Mouse (Mus musculus) erythroblast, embryonic 14.5 days (primary cell): ENCODE results near the gene Klhl29. TPM values are rescaled to one million over a fixed set of nuclear protein-coding genes. Genes with fewer than 3 reads are reported as not detected.

Experiments used
- H3K27me3 ChIP-seq: 2 replicates; pipeline ENCODE4 v1.6.1; 2012; ENCODE audit warnings: inconsistent platforms; ENCODE audit not compliant: control insufficient read depth
- H3K36me3 ChIP-seq: 2 replicates; pipeline ENCODE4 v1.6.1; 2012; ENCODE audit warnings: mild to moderate bottlenecking, inconsistent platforms; ENCODE audit not compliant: control insufficient read depth
- H3K4me1 ChIP-seq: 2 replicates; pipeline ENCODE4 v1.6.1; 2012; ENCODE audit warnings: inconsistent platforms; ENCODE audit not compliant: control insufficient read depth
- H3K4me3 ChIP-seq: replicated peaks from 2 replicates; pipeline ENCODE3; 2012; ENCODE audit warnings: moderate library complexity, mild to moderate bottlenecking, inconsistent platforms
- H3K9me3 ChIP-seq: 2 replicates; pipeline ENCODE4 v1.6.1; 2012; ENCODE audit warnings: low read length, inconsistent platforms, mixed read lengths; ENCODE audit not compliant: control insufficient read depth
- GATA1 ChIP-seq: IDR thresholded peaks from 2 replicates; pipeline ENCODE4 v1.6.1; 2012; ENCODE audit warnings: low read length, inconsistent platforms, mixed read lengths
- TAL1 ChIP-seq: IDR thresholded peaks from 3 replicates; pipeline ENCODE4 v1.6.1; 2012; ENCODE audit warnings: low read length, inconsistent platforms, mixed read lengths
- polyA plus RNA-seq: library from polyadenylated mRNA; stranded (reverse); fragments of >175 nt; gene quantifications from 2 replicates; pipeline ENCODE4 v1.2.3, GENCODE M21; 2012

The Klhl29 gene
- polyA plus RNA-seq, 1 experiment, result not detected

DNA sequence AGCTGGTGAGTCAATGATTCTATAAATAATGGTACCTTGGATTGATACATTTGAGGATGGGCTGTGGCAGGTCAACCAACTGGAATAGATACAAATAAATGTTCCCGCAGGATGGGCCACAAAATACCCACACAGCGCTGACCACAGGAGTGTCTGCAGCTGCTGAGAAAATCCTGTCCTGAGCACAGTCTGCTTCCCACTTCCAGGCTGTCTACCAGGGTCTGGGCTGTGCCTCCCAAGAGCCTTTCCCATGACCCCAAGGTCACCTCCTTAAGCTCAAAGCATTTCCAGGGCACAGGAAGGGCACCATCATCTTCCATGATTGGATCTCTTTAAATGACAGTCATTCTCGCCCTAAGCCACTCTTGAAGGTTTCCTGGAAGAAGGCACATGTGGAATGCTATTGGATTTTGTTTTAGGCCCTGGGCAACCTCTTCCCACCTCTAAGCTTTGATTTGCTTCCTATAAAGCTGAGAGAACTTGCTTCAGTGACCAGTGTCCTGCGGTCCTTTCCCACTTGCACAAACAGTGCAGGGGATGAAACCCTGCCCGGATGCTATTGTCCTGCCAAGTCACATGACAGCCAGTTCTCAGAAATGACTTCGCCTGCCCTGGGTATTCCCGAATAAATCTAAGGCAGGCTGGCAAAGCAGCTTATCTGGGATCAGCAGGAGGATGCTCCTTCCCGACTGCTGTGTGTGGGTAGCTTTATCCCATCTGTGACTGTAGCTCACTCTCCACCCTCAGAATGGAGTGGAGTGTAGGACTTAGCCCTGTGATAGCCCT lies 38.4 kb downstream of the Klhl29 start:
- TF ChIP-seq GATA1 (no peak), TAL1 (no peak)
- Histone ChIP-seq H3K27me3 (no peaks in the 10 kb centered on the region), H3K4me3 (no peak overlapping the region), H3K9me3 (no peaks in the 10 kb centered on the region), H3K4me1 (no peaks in the 10 kb centered on the region), H3K36me3 (no peaks in the 10 kb centered on the region)

DNA sequence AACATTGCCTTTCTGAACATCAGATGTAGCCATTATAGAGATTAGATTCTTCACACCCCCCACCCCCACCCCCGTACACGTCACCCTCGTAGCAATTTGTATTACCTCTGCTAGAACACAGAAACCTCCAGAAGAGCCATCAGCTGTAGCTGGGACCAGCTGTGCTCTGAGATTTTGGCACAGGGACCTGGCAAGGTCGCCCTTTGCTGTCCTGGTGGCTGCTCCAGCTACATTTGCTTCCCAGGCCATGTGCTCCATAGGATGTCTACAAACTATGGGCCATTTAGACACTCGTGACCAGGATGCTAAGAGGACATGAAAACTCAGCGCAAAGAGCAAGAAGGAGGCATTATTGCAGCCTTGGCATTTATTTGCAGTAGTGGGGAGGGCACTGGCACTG lies 39.2 kb downstream of the Klhl29 start:
- Histone ChIP-seq H3K27me3 (no peaks in the 10 kb centered on the region), H3K4me3 (no peak overlapping the region), H3K36me3 (no peaks in the 10 kb centered on the region), H3K9me3 (no peaks in the 10 kb centered on the region), H3K4me1 (no peaks in the 10 kb centered on the region)
- no peak for TF ChIP-seq TAL1
- no peak for TF ChIP-seq GATA1

- H3K4me1 ChIP-seq, result no peaks in the 10 kb centered on the region
- TF ChIP-seq TAL1 (no peak), GATA1 (no peak)
- H3K27me3 ChIP-seq, result no peaks in the 10 kb centered on the region
- no peaks in the 10 kb centered on the region for H3K9me3 ChIP-seq
- H3K36me3 ChIP-seq, result no peaks in the 10 kb centered on the region
- H3K4me3 ChIP-seq, result no peak overlapping the region
These were observed 40.5 kb downstream of the Klhl29 start for GRCm38 (mm10) chr12:5334956-5335355.

DNA sequence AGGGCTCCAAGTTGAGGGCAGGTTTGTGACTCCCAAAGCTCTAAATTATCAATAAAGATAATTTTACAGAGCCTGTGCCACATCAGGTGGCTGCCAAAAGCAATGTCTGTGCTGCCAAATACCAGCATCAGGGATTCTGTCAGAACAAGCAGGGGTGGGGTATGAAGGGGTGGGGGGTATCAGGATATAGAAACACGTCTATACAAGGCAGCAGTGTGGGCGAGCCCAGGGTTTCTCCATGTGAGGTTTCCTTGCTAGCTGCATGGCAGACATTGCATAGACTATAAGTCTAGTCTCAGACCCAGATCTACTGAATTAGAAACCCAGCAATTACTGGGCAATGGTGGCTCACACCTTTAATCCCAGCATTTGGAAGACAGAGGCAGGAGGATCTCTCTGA lies 41.3 kb downstream of the Klhl29 start:
- TF ChIP-seq TAL1, result no peak
- no peak for TF ChIP-seq GATA1
- H3K27me3 ChIP-seq, result no peaks in the 10 kb centered on the region
- no peak overlapping the region for H3K4me3 ChIP-seq
- no peaks in the 10 kb centered on the region for H3K4me1 ChIP-seq
- no peaks in the 10 kb centered on the region for H3K9me3 ChIP-seq
- no peaks in the 10 kb centered on the region for H3K36me3 ChIP-seq

GRCm38 (mm10) chr12:5331810-5332484 lies 43.5 kb downstream of the Klhl29 start:
- no peak for TF ChIP-seq GATA1
- no peak for TF ChIP-seq TAL1
- Histone ChIP-seq H3K27me3 (no peaks in the 10 kb centered on the region), H3K4me3 (no peak overlapping the region), H3K4me1 (no peaks in the 10 kb centered on the region), H3K36me3 (no peaks in the 10 kb centered on the region), H3K9me3 (no peaks in the 10 kb centered on the region)

DNA sequence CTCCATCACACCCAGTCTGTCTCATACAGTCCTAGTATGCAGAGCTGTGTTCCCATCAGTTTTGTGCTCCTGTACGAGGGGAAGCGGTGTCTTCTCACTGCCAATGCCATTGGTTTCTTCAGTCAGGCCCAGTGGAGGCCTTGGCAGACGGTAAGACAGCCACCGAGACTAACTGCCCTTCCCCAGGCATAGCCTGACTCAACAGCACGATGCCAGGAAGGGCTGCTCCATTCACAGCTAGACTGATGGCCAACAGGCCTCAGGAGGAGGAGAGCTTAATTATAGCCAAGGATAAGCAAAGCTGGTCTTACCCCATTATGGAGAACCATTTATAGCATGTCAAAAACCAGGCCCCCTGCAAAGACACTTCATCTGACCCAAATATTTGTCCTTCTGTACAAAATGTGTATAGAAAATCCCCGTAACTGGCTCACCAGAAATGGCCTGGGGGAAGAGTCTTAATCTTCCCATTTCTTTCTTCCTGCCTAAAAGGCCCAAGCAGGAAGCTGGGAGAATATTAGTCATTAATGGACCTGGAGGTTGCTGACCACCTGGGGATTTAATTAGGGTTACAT lies 44.9 kb downstream of the Klhl29 start:
- H3K4me3 ChIP-seq, result no peak overlapping the region
- H3K9me3 ChIP-seq, result no peaks in the 10 kb centered on the region
- H3K36me3 ChIP-seq, result no peaks in the 10 kb centered on the region
- no peaks in the 10 kb centered on the region for H3K27me3 ChIP-seq
- TF ChIP-seq TAL1, result no peak
- TF ChIP-seq GATA1, result no peak
- no peaks in the 10 kb centered on the region for H3K4me1 ChIP-seq

DNA sequence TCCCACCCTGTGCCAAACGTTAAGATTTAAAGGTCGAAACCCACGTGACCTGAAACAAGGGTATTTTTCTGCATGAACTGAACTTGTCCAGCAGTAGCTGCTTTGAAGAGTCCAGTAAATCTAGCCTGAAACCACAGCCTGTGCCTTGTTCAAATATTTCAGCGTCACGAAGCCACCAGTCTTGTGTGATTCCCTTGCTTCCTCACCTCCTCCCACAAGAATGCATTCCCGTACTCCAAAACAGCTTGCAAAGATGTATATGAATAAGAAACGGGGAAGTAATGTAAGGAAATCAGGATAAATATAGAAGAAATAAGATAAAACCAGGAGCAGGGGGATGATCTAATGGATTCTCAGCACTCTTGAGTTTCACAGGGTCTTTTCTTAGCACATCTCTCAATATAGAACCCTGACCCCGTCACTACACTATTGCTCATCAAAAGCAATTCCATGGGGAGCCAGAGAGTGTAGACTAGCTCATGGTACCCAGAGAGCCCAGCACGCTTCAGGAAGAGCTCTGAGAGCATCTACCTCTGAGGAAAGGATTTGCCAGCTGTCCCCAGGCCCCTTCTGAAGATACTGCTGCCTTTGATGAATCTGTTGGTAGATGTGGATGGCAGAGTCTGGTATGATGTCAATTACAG lies 52.9 kb downstream of the Klhl29 start:
- Histone ChIP-seq H3K27me3 (no peaks in the 10 kb centered on the region), H3K4me1 (no peaks in the 10 kb centered on the region), H3K9me3 (peaks cover 2% of the 10 kb centered on the region; the same call in 1 of the 2 replicates), H3K36me3 (no peaks in the 10 kb centered on the region), H3K4me3 (no peak overlapping the region)
- TF ChIP-seq TAL1, result no peak
- no peak for TF ChIP-seq GATA1

GRCm38 (mm10) chr12:5321017-5321416 lies 54.5 kb downstream of the Klhl29 start:
- no peaks in the 10 kb centered on the region for H3K36me3 ChIP-seq
- H3K4me1 ChIP-seq, result no peaks in the 10 kb centered on the region
- H3K4me3 ChIP-seq, result no peak overlapping the region
- no peak for TF ChIP-seq TAL1
- TF ChIP-seq GATA1, result no peak
- H3K27me3 ChIP-seq, result no peaks in the 10 kb centered on the region
- H3K9me3 ChIP-seq, result peaks cover 2% of the 10 kb centered on the region; the same call in 1 of the 2 replicates

DNA sequence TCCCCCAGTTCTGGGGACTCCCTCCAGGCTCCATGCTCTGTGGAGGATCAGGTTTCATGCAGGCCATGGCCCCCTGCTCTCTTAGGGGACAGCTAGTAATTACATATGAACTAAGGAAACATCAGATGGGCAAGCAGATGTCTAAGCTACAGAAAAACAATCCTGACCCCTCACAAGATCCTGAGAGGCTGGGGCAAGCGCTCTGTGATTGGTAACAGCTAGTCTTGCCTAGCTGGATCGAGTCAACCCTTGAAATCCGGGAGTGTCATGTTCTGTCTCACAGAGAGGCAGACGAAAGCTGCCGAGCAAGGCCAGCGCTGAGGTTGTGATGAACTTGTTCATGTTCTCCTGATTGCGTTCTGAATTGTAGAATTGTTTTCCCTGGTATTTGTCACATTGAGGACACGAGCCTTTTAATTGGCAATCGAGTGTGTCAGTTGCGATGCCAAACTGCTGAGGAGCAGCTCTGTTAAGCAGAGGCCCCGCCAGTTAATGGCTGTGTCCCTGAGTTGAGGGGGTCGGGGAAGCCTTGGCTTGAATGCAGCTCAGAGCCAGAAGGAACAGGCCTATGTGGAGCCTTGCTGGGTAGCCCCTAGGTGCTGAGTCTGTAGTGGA lies 56.0 kb downstream of the Klhl29 start:
- peaks cover 2% of the 10 kb centered on the region; the same call in 1 of the 2 replicates for H3K9me3 ChIP-seq
- H3K4me1 ChIP-seq, result no peaks in the 10 kb centered on the region
- H3K4me3 ChIP-seq, result no peak overlapping the region
- H3K27me3 ChIP-seq, result no peaks in the 10 kb centered on the region
- TF ChIP-seq TAL1, result no peak
- TF ChIP-seq GATA1, result no peak
- H3K36me3 ChIP-seq, result no peaks in the 10 kb centered on the region
